Mouse (Mus musculus) heart, embryonic 15.5 days (tissue): ENCODE measurements around the gene Farsa. TPM values are rescaled to one million over a fixed set of nuclear protein-coding genes. Genes with fewer than 3 reads are reported as not detected.
A peak's percentile ranks its signal among the peaks of the same experiment; 100 is the strongest.

Source experiments
- ATAC-seq: fragments of 200-750 bp; cut with Nextera tagmentation; replicated peaks from 2 replicates; pipeline ENCODE4 v1.8.0; 2017; ENCODE audit warnings: low read depth, moderate TSS enrichment; ENCODE audit not compliant: insufficient number of reproducible peaks, insufficient read depth, low FRiP score
- H3K27ac ChIP-seq: fragments of 300-500 bp; sonication (generic); 2 replicates; pipeline ENCODE4 v1.5.1; 2015; ENCODE audit warnings: mild to moderate bottlenecking, inconsistent platforms
- H3K27me3 ChIP-seq: fragments of 300-500 bp; sonication (generic); 2 replicates; pipeline ENCODE4 v1.6.1; 2015; ENCODE audit warnings: inconsistent platforms
- H3K36me3 ChIP-seq: fragments of 300-500 bp; sonication (generic); 2 replicates; pipeline ENCODE4 v1.6.1; 2015; ENCODE audit warnings: mild to moderate bottlenecking, inconsistent platforms
- H3K4me1 ChIP-seq: fragments of 300-500 bp; sonication (generic); replicated peaks from 2 replicates; pipeline ENCODE4 v1.6.1; 2015; ENCODE audit warnings: inconsistent platforms
- H3K4me2 ChIP-seq: fragments of 300-500 bp; sonication (generic); 2 replicates; pipeline ENCODE4 v1.6.1; 2015; ENCODE audit warnings: inconsistent platforms, mild to moderate bottlenecking, moderate library complexity
- H3K4me3 ChIP-seq: fragments of 300-500 bp; sonication (generic); 2 replicates; pipeline ENCODE4 v1.5.1; 2015; ENCODE audit warnings: mild to moderate bottlenecking, inconsistent platforms
- H3K9ac ChIP-seq: fragments of 300-500 bp; sonication (generic); 2 replicates; pipeline ENCODE4 v1.6.1; 2015; ENCODE audit warnings: mild to moderate bottlenecking, inconsistent platforms
- H3K9me3 ChIP-seq: fragments of 300-500 bp; sonication (generic); replicated peaks from 2 replicates; pipeline ENCODE4 v1.6.1; 2016; ENCODE audit warnings: inconsistent platforms
- WGBS: fragments of 180-500 bp; shearing (Covaris S2); methylation state at CpG from one replicate; pipeline ENCODE4 v1.1.7; 2015; ENCODE audit warnings: mixed read lengths; 5-methylcytosine and 5-hydroxymethylcytosine counted together
- polyA plus RNA-seq: library from polyadenylated mRNA; unstranded; fragments of >200 nt; fragmentation: Nextera tagmentation; extraction: Ambion mirVana; gene quantifications from 2 replicates; pipeline ENCODE4 v1.2.1, GENCODE M21; 2015

Farsa gene
- polyA plus RNA-seq, 1 experiment from 2014 or later: 44.5 TPM

- no peak overlapping the region for H3K9ac ChIP-seq
- no peaks in the 10 kb centered on the region for H3K9me3 ChIP-seq
- no peak overlapping the region for H3K4me2 ChIP-seq
- no peak overlapping the region for H3K27ac ChIP-seq
- no peak overlapping the region for H3K4me3 ChIP-seq
- no peak for ATAC-seq
- H3K4me1 ChIP-seq: peaks cover 7% of the 10 kb centered on the region
- H3K27me3 ChIP-seq: no peaks in the 10 kb centered on the region
- WGBS: 90% methylated on average over 3 of the region's 3 CpGs
- peaks cover 25% of the 10 kb centered on the region for H3K36me3 ChIP-seq
These were observed 31.5 kb downstream of the Farsa start for GRCm38 (mm10) chr8:84888280-84888679.

- 93% methylated on average over 1 of the region's 1 CpGs for WGBS
- no peaks in the 10 kb centered on the region for H3K27me3 ChIP-seq
- no peak overlapping the region for H3K4me2 ChIP-seq
- peaks cover 10% of the 10 kb centered on the region for H3K4me1 ChIP-seq
- H3K36me3 ChIP-seq: peaks cover 25% of the 10 kb centered on the region
- H3K9me3 ChIP-seq: no peaks in the 10 kb centered on the region
- no peak overlapping the region for H3K4me3 ChIP-seq
- H3K27ac ChIP-seq: no peak overlapping the region
- ATAC-seq: no peak
- H3K9ac ChIP-seq: no peak overlapping the region
These were observed 32.4 kb downstream of the Farsa start for GRCm38 (mm10) chr8:84889141-84889540.

GRCm38 (mm10) chr8:84892993-84893708, 36.4 kb downstream of the Farsa start:
- Histone ChIP-seq H3K9ac (peak overlapping the region; percentile 75), H3K4me2 (peak overlapping the region; percentile 87), H3K36me3 (peaks cover 9% of the 10 kb centered on the region; the same call in 1 of the 2 replicates), H3K27ac (no peak overlapping the region; the same call in 1 of the 2 replicates), H3K9me3 (no peaks in the 10 kb centered on the region), H3K4me3 (peak overlapping the region; percentile 76), H3K27me3 (no peaks in the 10 kb centered on the region), H3K4me1 (peaks cover 16% of the 10 kb centered on the region)
- 10% methylated on average over 31 of the region's 31 CpGs for WGBS
- ATAC-seq: peak; percentile 40

GRCm38 (mm10) chr8:84893709-84894134, 36.9 kb downstream of the Farsa start, which contains the start of gene Gcdh:
Gene Gcdh, minus strand, starts transcription at chr8:84893921.
- Histone ChIP-seq H3K9ac (peak within 1 kb of the TSS; percentile 75), H3K9me3 (no peaks in the 10 kb centered on the region), H3K4me2 (peak within 1 kb of the TSS; percentile 87), H3K4me3 (peak within 1 kb of the TSS; percentile 76), H3K27me3 (no peaks in the 10 kb centered on the region), H3K36me3 (peaks cover 9% of the 10 kb centered on the region; the same call in 1 of the 2 replicates), H3K4me1 (peaks cover 16% of the 10 kb centered on the region), H3K27ac (no peak within 1 kb of the TSS; the same call in 1 of the 2 replicates)
- ATAC-seq: peak; percentile 98
- WGBS: 0% methylated on average over 11 of the region's 11 CpGs

- Histone ChIP-seq H3K9me3 (no peaks in the 10 kb centered on the region), H3K27ac (no peak overlapping the region), H3K4me1 (peaks cover 16% of the 10 kb centered on the region), H3K36me3 (peaks cover 3% of the 10 kb centered on the region; the same call in 1 of the 2 replicates), H3K9ac (no peak overlapping the region), H3K4me2 (no peak overlapping the region), H3K27me3 (0 out of 2 replicates have a peak, but pooled peaks cover 8% of the 10 kb centered on the region), H3K4me3 (no peak overlapping the region)
- no peak for ATAC-seq
- 79% methylated on average over 5 of the region's 5 CpGs for WGBS
These were observed 39.2 kb downstream of the Farsa start for GRCm38 (mm10) chr8:84895963-84896362.

- H3K9me3 ChIP-seq: no peaks in the 10 kb centered on the region
- ATAC-seq: no peak
- H3K36me3 ChIP-seq: no peaks in the 10 kb centered on the region
- H3K4me3 ChIP-seq: no peak overlapping the region
- peaks cover 14% of the 10 kb centered on the region for H3K4me1 ChIP-seq
- no peak overlapping the region; the same call in 1 of the 2 replicates for H3K4me2 ChIP-seq
- H3K27me3 ChIP-seq: peaks cover 13% of the 10 kb centered on the region
- H3K9ac ChIP-seq: no peak overlapping the region
- WGBS: 35% methylated on average over 4 of the region's 4 CpGs
- no peak overlapping the region for H3K27ac ChIP-seq
These were observed 44.3 kb downstream of the Farsa start for GRCm38 (mm10) chr8:84901071-84901470.

- Histone ChIP-seq H3K27ac (no peak within 1 kb of the TSS; the same call in 1 of the 2 replicates), H3K27me3 (peaks cover 13% of the 10 kb centered on the region), H3K9ac (peak within 1 kb of the TSS; percentile 83), H3K36me3 (no peaks in the 10 kb centered on the region), H3K4me3 (peak within 1 kb of the TSS; percentile 69), H3K4me1 (peaks cover 14% of the 10 kb centered on the region), H3K9me3 (no peaks in the 10 kb centered on the region), H3K4me2 (peak within 1 kb of the TSS; percentile 99)
- no peak for ATAC-seq
- 60% methylated on average over 3 of the region's 3 CpGs for WGBS
These were observed 45.0 kb downstream of the Farsa start, which contains the start of gene Klf1 for GRCm38 (mm10) chr8:84901752-84902151. Gene Klf1, plus strand, starts transcription at chr8:84901928.

- Histone ChIP-seq H3K4me1 (peaks cover 14% of the 10 kb centered on the region), H3K27me3 (peaks cover 13% of the 10 kb centered on the region), H3K27ac (no peak overlapping the region; the same call in 1 of the 2 replicates), H3K36me3 (no peaks in the 10 kb centered on the region), H3K4me2 (peak overlapping the region; percentile 99), H3K9ac (peak overlapping the region; percentile 83), H3K9me3 (no peaks in the 10 kb centered on the region), H3K4me3 (peak overlapping the region; percentile 69)
- 6% methylated on average over 24 of the region's 24 CpGs for WGBS
- peak; percentile 24; the same call in 1 of the 2 replicates for ATAC-seq
These were observed 45.7 kb downstream of the Farsa start for GRCm38 (mm10) chr8:84902367-84902919.

- H3K4me3 ChIP-seq: peak overlapping the region; percentile 69
- under 1% methylated on average over 68 of the region's 68 CpGs for WGBS
- peak overlapping the region; percentile 46 for H3K27ac ChIP-seq
- H3K4me1 ChIP-seq: peaks cover 14% of the 10 kb centered on the region
- H3K36me3 ChIP-seq: no peaks in the 10 kb centered on the region
- H3K27me3 ChIP-seq: peaks cover 13% of the 10 kb centered on the region
- peak overlapping the region; percentile 99 for H3K4me2 ChIP-seq
- ATAC-seq: peak; percentile 87
- H3K9me3 ChIP-seq: no peaks in the 10 kb centered on the region
- peak overlapping the region; percentile 83 for H3K9ac ChIP-seq
These were observed 46.3 kb downstream of the Farsa start for GRCm38 (mm10) chr8:84902920-84903661.

GRCm38 (mm10) chr8:84904351-84904750, 47.6 kb downstream of the Farsa start:
- 76% methylated on average over 7 of the region's 7 CpGs for WGBS

GRCm38 (mm10) chr8:84907037-84907436, 50.2 kb downstream of the Farsa start:
- peaks cover 34% of the 10 kb centered on the region for H3K27me3 ChIP-seq
- no peak overlapping the region for H3K27ac ChIP-seq
- no peak overlapping the region for H3K4me2 ChIP-seq
- H3K36me3 ChIP-seq: no peaks in the 10 kb centered on the region
- ATAC-seq: no peak
- WGBS: 90% methylated on average over 9 of the region's 9 CpGs
- H3K9ac ChIP-seq: no peak overlapping the region
- H3K9me3 ChIP-seq: no peaks in the 10 kb centered on the region
- peaks cover 22% of the 10 kb centered on the region for H3K4me1 ChIP-seq
- H3K4me3 ChIP-seq: no peak overlapping the region

More at GRCm38 (mm10) chr8:84904351-84904750, 47.6 kb downstream of the Farsa start:
- Histone ChIP-seq H3K9me3 (no peaks in the 10 kb centered on the region), H3K4me1 (peaks cover 22% of the 10 kb centered on the region), H3K4me2 (no peak overlapping the region), H3K9ac (no peak overlapping the region), H3K27me3 (peaks cover 20% of the 10 kb centered on the region), H3K36me3 (no peaks in the 10 kb centered on the region), H3K27ac (no peak overlapping the region), H3K4me3 (no peak overlapping the region)
- no peak for ATAC-seq
